Mouse (Mus musculus) liver, postnatal 0 days (tissue): ENCODE measurements around the gene Scamp1.

Experiments used
- CTCF ChIP-seq: sonication (generic); IDR thresholded peaks from 2 replicates; pipeline ENCODE4 v1.5.1; 2016; ENCODE audit warnings: antibody characterized with exemption, low read depth
- EP300 ChIP-seq: IDR thresholded peaks from 2 replicates; pipeline ENCODE4 v1.6.1; 2016; ENCODE audit warnings: antibody characterized with exemption, low read depth, mild to moderate bottlenecking

GRCm38 (mm10) chr13:94177148-94177547, 108.5 kb downstream of the Scamp1 start:
- TF ChIP-seq CTCF (peak; percentile 78), EP300 (no peak)
